25 mouse cellular contexts compared by ENCODE assay signal in the genomic region with DNA sequence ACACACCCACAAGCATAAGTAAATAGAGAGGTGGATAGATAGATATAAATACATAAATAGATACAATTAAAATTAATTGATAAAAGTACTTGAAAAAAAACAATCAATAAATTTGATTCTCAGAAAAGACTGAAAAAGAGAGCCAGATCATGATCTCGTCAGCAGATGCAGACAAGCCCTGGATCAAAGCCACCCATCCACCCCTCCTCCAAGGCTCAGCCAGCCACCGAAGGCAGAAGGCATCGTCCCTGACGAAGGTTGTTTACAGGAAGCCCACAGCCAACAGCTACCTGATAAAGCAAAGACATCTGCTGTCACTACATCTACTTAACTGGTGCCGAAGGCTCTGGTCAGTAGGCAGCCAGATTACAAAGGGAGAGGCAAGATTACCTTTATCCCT.
"Had no signal": no experiment of that assay in that cellular context is flagged by ENCODE, and none has a peak within 500 bp of the region (broad histone marks: within the 10 kb centered on the region; RNA-seq: fewer than 3 reads in every experiment).

No protein-coding gene starts in this region.

- H3K27ac ChIP-seq: embryonic facial prominence, embryonic 10.5 days; embryonic facial prominence, embryonic 12.5 days; embryonic facial prominence, embryonic 13.5 days; embryonic facial prominence, embryonic 15.5 days; forebrain, embryonic 10.5 days; forebrain, embryonic 12.5 days; forebrain, embryonic 13.5 days; forebrain, embryonic 15.5 days; gastrocnemius, adult 2 months; heart, adult 2 months had no signal

- H3K4me2 ChIP-seq: embryonic facial prominence, embryonic 12.5 days; embryonic facial prominence, embryonic 13.5 days; embryonic facial prominence, embryonic 15.5 days; forebrain, embryonic 12.5 days; forebrain, embryonic 13.5 days; forebrain, embryonic 15.5 days had no signal

- H3K9ac ChIP-seq: embryonic facial prominence, embryonic 12.5 days; embryonic facial prominence, embryonic 13.5 days; embryonic facial prominence, embryonic 15.5 days; forebrain, embryonic 12.5 days; forebrain, embryonic 13.5 days; forebrain, embryonic 15.5 days; forebrain, postnatal 0 days had no signal

- DNase-seq: cerebellum, adult 9-10 months; cerebellum, adult 9-11 months; cerebellum, postnatal 25 days; cerebellum, postnatal 36 days; embryo, embryonic 11 days; forebrain, postnatal 0 days; gastrocnemius, adult 2 months; gastrocnemius, postnatal 10 days; gastrocnemius, postnatal 14 days; gastrocnemius, postnatal 25 days; gastrocnemius, postnatal 36 days; heart, adult 11 months; heart, adult 18-20 months; heart, adult 2 months had no signal

- H3K4me1 ChIP-seq: embryonic facial prominence, embryonic 10.5 days; embryonic facial prominence, embryonic 12.5 days; embryonic facial prominence, embryonic 13.5 days; forebrain, embryonic 12.5 days had no signal

- H3K27me3 ChIP-seq: embryonic facial prominence, embryonic 12.5 days; embryonic facial prominence, embryonic 13.5 days; embryonic facial prominence, embryonic 15.5 days; forebrain, embryonic 12.5 days; forebrain, embryonic 13.5 days; forebrain, embryonic 15.5 days had no signal

- H3K9me3 ChIP-seq: embryonic facial prominence, embryonic 10.5 days; embryonic facial prominence, embryonic 12.5 days; embryonic facial prominence, embryonic 13.5 days; embryonic facial prominence, embryonic 15.5 days; forebrain, embryonic 10.5 days; forebrain, embryonic 12.5 days; forebrain, embryonic 13.5 days; forebrain, embryonic 15.5 days had no signal

- H3K4me3 ChIP-seq: embryonic facial prominence, embryonic 10.5 days; embryonic facial prominence, embryonic 12.5 days; embryonic facial prominence, embryonic 13.5 days; embryonic facial prominence, embryonic 15.5 days; erythroblast, embryonic 14.5 days; forebrain, embryonic 10.5 days; forebrain, embryonic 12.5 days; forebrain, embryonic 13.5 days; forebrain, embryonic 15.5 days; gastrocnemius, adult 2 months; heart, adult 2 months had no signal

- ATAC-seq: forebrain, embryonic 13.5 days; forebrain, embryonic 14.5 days; forebrain, embryonic 15.5 days; forebrain, embryonic 16.5 days; forebrain, postnatal 0 days had no signal
